Mouse (Mus musculus) MEL (cell line): ENCODE results near the gene Flrt1.

Experiments used
- E2F4 ChIP-seq: IDR thresholded peaks from 2 replicates; pipeline ENCODE4 v1.6.1; 2011; ENCODE audit warnings: low read depth, low read length, improper control_type of control experiment, borderline replicate concordance
- EP300 ChIP-seq, 2 experiments: IDR thresholded peaks; 2 replicates each; pipeline ENCODE4 v1.6.1; 2011; ENCODE audit warnings: improper control_type of control experiment in 2 of 2, low read length in 2 of 2, low read depth in 1 of 2, mild to moderate bottlenecking in 1 of 2
- KAT2A ChIP-seq: conservative IDR thresholded peaks from 2 replicates; pipeline ENCODE4 v1.6.1; 2012; ENCODE audit warnings: low read depth, low read length, improper control_type of control experiment, inconsistent platforms
- NRF1 ChIP-seq: IDR thresholded peaks from 2 replicates; pipeline ENCODE4 v1.6.1; 2014; ENCODE audit warnings: low read depth, mild to moderate bottlenecking, inconsistent platforms, low read length, improper control_type of control experiment, moderate library complexity; ENCODE audit not compliant: poor library complexity, insufficient read depth, severe bottlenecking
- POLR2A ChIP-seq, 2 experiments: IDR thresholded peaks; 2 replicates each; pipeline ENCODE4 v1.6.1; 2011 to 2012; ENCODE audit warnings: low read length in 2 of 2, mild to moderate bottlenecking in 2 of 2, control low read depth in 1 of 2, improper control_type of control experiment in 1 of 2, low read depth in 1 of 2, moderate library complexity in 1 of 2; ENCODE audit not compliant: control insufficient read depth in 1 of 2, insufficient read depth in 1 of 2, poor library complexity in 1 of 2
- SIN3A ChIP-seq: IDR thresholded peaks from 2 replicates; pipeline ENCODE4 v1.6.1; 2012; ENCODE audit warnings: low read length, improper control_type of control experiment, inconsistent platforms

GRCm38 (mm10) chr19:7081516-7082266, 23.8 kb downstream of the Flrt1 start:
- TF ChIP-seq POLR2A (IDR thresholded peaks at IDR 0.05; ENCODE audit: control insufficient read depth in 1 of 2, insufficient read depth in 1 of 2, low read depth in 1 of 2, low read length in 2 of 2, poor library complexity in 1 of 2) = no peak
- no peak for TF ChIP-seq SIN3A
- TF ChIP-seq E2F4 = no peak
- no peak for TF ChIP-seq EP300 (IDR thresholded peaks at IDR 0.05; ENCODE audit: low read depth in 1 of 2, low read length in 2 of 2)
- no peak for TF ChIP-seq NRF1
- no peak for TF ChIP-seq KAT2A
